Mouse (Mus musculus) testis, adult 2 months (tissue): ENCODE results near the gene Ust. TPM values are rescaled to one million over a fixed set of nuclear protein-coding genes. Genes with fewer than 3 reads are reported as not detected.

Experiments used
- H3K27ac ChIP-seq: fragments of 200-500 bp; 2 replicates; pipeline ENCODE4 v1.5.1; 2012; ENCODE audit warnings: low read depth, low read length; ENCODE audit not compliant: control insufficient read depth, insufficient read depth
- H3K27me3 ChIP-seq: fragments of 200-500 bp; 2 replicates; pipeline ENCODE4 v1.6.1; 2012; ENCODE audit warnings: mild to moderate bottlenecking, low read length, moderate library complexity; ENCODE audit not compliant: control insufficient read depth, insufficient read depth
- H3K36me3 ChIP-seq: fragments of 200-500 bp; 2 replicates; pipeline ENCODE4 v1.6.1; 2012; ENCODE audit warnings: mild to moderate bottlenecking, low read length; ENCODE audit not compliant: control insufficient read depth, insufficient read depth
- H3K4me1 ChIP-seq: fragments of 200-500 bp; 2 replicates; pipeline ENCODE4 v1.6.1; 2012; ENCODE audit warnings: low read length; ENCODE audit not compliant: control insufficient read depth, insufficient read depth
- H3K4me3 ChIP-seq: fragments of 200-500 bp; 2 replicates; pipeline ENCODE4 v1.5.1; 2012; ENCODE audit warnings: low read depth, mild to moderate bottlenecking, low read length, moderate library complexity, mixed read lengths; ENCODE audit not compliant: control insufficient read depth
- CTCF ChIP-seq: fragments of 200-500 bp; IDR thresholded peaks from 2 replicates; pipeline ENCODE4 v1.5.1; 2012; ENCODE audit warnings: low read depth, mild to moderate bottlenecking, inconsistent platforms, low read length, moderate library complexity; ENCODE audit not compliant: control insufficient read depth, insufficient read depth, insufficient replicate concordance
- POLR2A ChIP-seq: fragments of 200-500 bp; IDR thresholded peaks from 2 replicates; pipeline ENCODE4 v1.6.1; 2012; ENCODE audit warnings: low read depth, mild to moderate bottlenecking, inconsistent platforms, low read length, moderate library complexity; ENCODE audit not compliant: control insufficient read depth
- polyA plus RNA-seq: library from polyadenylated mRNA; depleted of rRNA; stranded (reverse); fragments of >200 nt; gene quantifications from 2 replicates; pipeline ENCODE4 v1.2.3, GENCODE M21; 2012

Ust gene
- polyA plus RNA-seq, 1 experiment = 1.1 TPM

DNA sequence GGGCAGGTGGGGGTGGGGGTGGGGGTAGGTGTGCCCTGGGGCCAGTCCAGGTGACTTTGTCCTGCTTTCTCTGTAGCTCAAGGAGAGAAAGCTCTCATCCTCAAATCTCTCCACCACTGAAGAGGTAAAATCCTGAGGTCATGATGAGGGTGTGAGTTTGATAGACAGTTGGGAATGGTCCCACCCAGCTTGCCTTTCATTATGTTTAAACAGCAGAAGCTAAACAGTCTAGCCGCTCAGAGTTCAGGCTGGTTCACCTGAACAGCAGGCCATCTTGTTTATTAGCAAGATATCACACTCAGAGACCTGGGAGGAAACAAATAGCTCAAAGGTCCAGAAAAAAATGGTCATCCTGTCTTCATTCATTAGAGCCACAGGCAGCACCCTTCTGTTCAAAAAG, 152.8 kb downstream of the Ust start:
- Histone ChIP-seq H3K27ac (no peak overlapping the region), H3K4me1 (no peaks in the 10 kb centered on the region), H3K36me3 (no peaks in the 10 kb centered on the region), H3K27me3 (no peaks in the 10 kb centered on the region), H3K4me3 (no peak overlapping the region)
- no peak for TF ChIP-seq CTCF
- TF ChIP-seq POLR2A = no peak

DNA sequence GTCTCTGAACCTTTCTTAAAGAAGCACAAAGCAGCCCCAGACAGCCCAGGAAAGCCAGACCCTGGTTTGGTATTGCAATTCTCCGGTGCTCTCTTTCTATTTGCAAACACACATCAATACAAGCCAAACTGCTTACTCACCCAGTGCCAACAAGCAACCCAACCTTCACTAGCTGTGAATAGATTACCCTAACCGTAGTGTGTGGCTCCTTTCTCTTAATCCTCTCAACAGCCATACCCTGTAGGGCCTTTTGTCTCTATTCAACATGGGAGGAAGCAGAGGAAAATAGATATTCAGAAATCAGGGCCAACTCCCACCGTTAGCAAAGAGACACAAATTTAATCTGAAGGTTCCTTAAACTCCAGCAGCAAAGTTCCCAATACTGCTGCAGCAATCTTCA, 154.4 kb downstream of the Ust start:
- Histone ChIP-seq H3K27ac (no peak overlapping the region), H3K4me3 (no peak overlapping the region), H3K36me3 (no peaks in the 10 kb centered on the region), H3K27me3 (no peaks in the 10 kb centered on the region), H3K4me1 (no peaks in the 10 kb centered on the region)
- no peak for TF ChIP-seq CTCF
- TF ChIP-seq POLR2A = no peak

DNA sequence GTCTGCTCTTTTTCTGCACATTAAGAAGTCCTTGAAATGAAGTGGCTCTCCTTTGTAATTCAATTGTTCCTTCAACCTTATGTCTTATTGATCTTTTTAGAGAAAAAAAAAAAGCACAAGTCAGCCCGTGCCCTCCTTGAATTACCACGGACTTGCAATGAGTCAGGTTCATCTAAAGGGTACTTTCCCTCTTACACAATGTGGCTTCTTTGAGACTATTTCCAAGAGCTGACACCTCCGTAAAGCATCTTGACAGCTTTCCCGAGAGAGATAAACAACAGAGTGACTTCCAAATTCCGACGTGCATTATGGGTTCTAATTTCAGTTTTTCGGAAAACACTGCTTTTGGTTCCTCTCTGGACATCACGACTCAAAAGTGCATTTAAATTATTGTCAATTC, 155.3 kb downstream of the Ust start:
- no peaks in the 10 kb centered on the region for H3K36me3 ChIP-seq
- no peaks in the 10 kb centered on the region for H3K27me3 ChIP-seq
- TF ChIP-seq POLR2A (no peak), CTCF (no peak)
- no peak overlapping the region for H3K4me3 ChIP-seq
- H3K27ac ChIP-seq = no peak overlapping the region
- H3K4me1 ChIP-seq = no peaks in the 10 kb centered on the region

DNA sequence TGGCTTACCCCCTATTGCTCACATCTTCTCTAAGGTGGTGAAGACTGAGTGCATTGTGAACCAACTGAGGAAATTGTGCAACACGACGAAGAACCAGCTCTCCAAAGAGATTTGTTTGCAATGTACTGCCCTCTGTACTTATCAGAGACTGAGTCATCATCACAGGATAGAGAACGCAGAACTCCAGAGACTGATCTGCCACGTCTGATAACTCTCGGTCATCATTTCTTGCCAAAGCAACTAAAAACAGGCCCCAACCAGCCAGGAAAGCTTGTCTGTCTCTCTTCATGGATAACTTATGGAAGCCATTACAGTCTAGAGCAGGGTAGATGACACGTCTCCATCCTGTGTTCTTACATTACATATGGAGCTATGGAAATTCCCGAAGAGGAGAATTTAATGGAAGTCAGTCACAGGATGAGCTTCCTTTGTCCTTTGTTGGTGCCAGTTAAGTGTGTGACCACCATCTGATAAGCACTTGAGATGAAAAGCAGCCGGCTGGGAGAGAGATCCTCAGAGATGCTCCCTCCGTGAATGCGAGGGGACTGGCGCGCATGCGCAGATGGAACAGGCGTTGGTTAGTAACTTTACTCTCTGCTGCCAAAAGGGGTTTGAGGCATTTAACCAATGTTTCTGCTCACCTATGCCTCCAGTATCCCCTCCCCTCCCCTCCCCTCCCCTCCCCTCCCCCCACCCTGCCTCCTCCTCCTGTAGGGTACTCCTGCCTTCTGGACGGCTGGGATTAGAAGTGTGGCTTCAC, 160.2 kb downstream of the Ust start:
- no peak for TF ChIP-seq POLR2A
- H3K4me1 ChIP-seq = no peaks in the 10 kb centered on the region
- no peaks in the 10 kb centered on the region for H3K36me3 ChIP-seq
- H3K27ac ChIP-seq = no peak overlapping the region
- H3K4me3 ChIP-seq = peak overlapping the region; percentile 60
- H3K27me3 ChIP-seq = no peaks in the 10 kb centered on the region

DNA sequence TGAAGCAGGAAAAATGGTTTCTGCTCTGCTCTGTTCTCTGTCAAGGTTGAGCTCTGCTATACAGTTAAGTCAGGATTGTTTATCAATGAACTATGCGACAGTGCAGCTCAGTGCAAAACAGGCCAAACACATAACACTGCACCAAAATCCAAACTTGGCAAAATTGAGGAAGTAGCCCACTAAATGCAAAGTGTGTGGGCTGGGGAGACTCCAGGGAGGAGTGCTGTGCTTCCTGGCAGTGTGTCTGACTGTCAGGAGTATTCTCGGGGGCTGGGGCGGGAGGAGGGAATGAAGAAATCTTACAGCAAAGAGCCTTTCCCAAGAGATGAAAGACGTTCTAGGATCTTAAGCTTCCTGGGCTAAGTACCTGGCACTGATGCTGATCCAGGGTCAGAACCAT, 165.1 kb downstream of the Ust start:
- H3K4me3 ChIP-seq = no peak overlapping the region
- H3K36me3 ChIP-seq = no peaks in the 10 kb centered on the region

DNA sequence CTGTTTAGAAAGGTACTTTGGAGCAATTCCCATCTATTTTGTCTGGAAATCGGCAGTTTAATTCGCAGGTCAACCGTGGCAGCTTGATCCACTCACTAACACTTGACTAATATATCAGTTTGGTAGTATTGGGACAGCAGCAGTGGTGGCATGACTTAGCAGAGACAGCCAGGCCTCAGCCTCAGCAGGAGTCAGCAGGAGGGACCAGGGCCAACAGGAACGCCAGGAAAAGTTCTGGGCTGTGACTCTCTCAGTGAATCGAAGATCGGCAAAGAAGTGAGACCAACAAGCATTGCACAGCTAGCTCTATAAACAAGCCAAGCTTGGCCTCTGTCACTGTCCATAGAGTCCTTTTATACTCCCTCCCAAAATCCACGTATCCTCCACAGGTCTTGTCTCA, 168.0 kb downstream of the Ust start:
- H3K4me1 ChIP-seq = no peaks in the 10 kb centered on the region
- H3K4me3 ChIP-seq = no peak overlapping the region
- H3K36me3 ChIP-seq = no peaks in the 10 kb centered on the region
- TF ChIP-seq CTCF (no peak), POLR2A (no peak)
- H3K27ac ChIP-seq = no peak overlapping the region
- H3K27me3 ChIP-seq = no peaks in the 10 kb centered on the region

More for the DNA sequence above, 165.1 kb downstream of the Ust start:
- Histone ChIP-seq H3K27me3 (no peaks in the 10 kb centered on the region), H3K27ac (no peak overlapping the region), H3K4me1 (no peaks in the 10 kb centered on the region)
- TF ChIP-seq CTCF = no peak
- no peak for TF ChIP-seq POLR2A

DNA sequence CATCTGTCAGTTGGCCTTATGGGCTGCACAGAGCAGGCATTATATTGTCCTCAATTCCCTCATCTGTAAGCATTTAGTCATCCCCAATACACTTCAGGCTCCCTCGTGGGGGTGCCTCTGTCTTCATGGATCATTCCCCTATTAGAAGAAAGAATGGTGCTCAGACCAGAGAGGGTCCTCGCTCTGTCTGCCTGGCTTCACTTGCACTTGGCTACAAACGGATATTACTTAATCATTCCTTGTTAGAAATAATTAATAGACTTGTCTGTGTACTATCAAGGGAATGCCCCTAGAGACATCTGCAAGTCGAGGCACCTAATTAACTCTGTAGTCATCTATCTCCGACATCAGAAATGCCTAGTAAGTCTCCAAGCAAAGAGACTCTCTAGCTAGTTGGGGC, 171.1 kb downstream of the Ust start:
- Histone ChIP-seq H3K27me3 (no peaks in the 10 kb centered on the region), H3K4me1 (no peaks in the 10 kb centered on the region), H3K27ac (no peak overlapping the region), H3K4me3 (no peak overlapping the region), H3K36me3 (no peaks in the 10 kb centered on the region)
- TF ChIP-seq CTCF (no peak), POLR2A (no peak)

DNA sequence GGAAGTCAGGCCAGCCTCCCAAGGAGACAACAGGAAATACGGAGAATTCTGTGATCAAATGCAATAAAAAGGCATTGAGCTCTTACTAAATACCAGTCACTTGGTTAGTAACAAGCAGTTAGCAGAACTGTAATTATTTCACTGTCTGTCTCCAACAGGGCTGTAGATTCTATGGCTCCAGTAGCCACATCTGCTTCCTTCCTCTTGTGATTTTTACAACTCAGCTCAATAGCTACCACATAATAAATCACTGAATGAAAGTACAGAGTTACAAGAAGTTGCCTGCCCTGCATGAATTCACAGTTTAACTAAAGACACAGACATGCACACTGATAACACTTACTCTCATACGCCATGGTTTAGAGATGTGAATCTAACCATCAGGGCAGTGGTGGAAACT, 176.1 kb downstream of the Ust start:
- Histone ChIP-seq H3K27ac (no peak overlapping the region), H3K4me3 (no peak overlapping the region), H3K4me1 (no peaks in the 10 kb centered on the region), H3K36me3 (no peaks in the 10 kb centered on the region), H3K27me3 (no peaks in the 10 kb centered on the region)
- TF ChIP-seq POLR2A = no peak
- TF ChIP-seq CTCF = no peak
